Mouse (Mus musculus) gastrocnemius, postnatal 25 days (tissue): ENCODE measurements at regions not wholly inside any gene's neighbourhood (a gene's known extent, or its start where the extent isn't known, plus 50 kb on each side); places are given as distances from the start of the nearest gene placed in this dataset.
"Not testable (repeated sequence)": the region's sequence is repeated elsewhere in the genome, so short reads cannot be mapped to it uniquely, and the experiment has no call there.

ENCODE experiments used
- DNase-seq: peaks from one replicate; pipeline ENCODE4 v3.0.0; 2022

GRCm38 (mm10) chr3:58226447-58227321 lies 187.8 kb upstream of the Tsc22d2 start:
- DNase-seq, result no peak

GRCm38 (mm10) chr3:58227322-58227627 lies 187.2 kb upstream of the Tsc22d2 start:
- DNase-seq, result no peak

- no peak for DNase-seq
Observed at GRCm38 (mm10) chr3:58228189-58228588, 186.3 kb upstream of the Tsc22d2 start.

- DNase-seq, result no peak
Observed at GRCm38 (mm10) chr3:58231746-58232145, 182.8 kb upstream of the Tsc22d2 start.

GRCm38 (mm10) chr3:58233296-58233695 lies 181.2 kb upstream of the Tsc22d2 start:
- DNase-seq, result no peak

- DNase-seq, result no peak
Observed at GRCm38 (mm10) chr3:58234846-58235630, 179.5 kb upstream of the Tsc22d2 start.

DNA sequence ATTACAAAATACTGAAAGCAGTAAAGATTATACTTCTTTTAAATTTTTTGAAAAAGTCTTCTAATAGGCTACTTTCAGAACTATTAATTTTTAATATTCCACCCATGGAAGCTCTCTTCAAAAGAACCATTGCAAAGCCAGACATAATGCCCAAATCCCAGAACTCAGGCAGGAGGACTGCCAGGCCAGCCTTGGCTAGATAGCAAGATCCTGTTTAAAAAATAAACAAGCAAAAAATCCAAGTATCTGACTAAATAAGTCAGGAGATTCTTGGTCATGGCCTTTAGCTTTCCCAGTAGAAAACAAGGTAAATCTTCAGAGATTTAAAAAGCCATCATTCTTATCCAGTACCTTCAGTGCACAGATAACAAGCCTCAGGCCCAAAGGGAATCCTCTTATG lies 176.4 kb upstream of the Tsc22d2 start:
- DNase-seq, result no peak

GRCm38 (mm10) chr3:58240775-58241174 lies 173.7 kb upstream of the Tsc22d2 start:
- DNase-seq, result no peak

DNA sequence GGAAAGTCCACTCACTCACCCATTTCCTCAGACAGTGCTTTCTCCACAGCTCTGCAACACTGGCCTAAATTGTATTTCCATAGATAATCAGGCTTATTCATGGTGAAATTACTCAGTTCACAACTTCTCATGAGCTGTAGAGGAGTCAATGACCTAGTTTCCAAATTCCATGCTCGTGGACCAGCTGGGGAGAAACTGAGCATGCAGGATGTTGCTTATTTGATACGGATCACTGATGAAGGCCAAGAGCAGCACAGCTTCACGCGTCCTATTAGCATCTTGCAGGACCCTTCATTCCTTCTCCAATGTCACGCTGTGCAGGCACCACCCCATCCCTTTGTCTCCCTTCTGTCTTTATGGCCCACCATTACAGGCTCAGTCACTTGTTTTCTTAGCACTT lies 169.2 kb upstream of the Tsc22d2 start:
- no peak for DNase-seq

- DNase-seq, result no peak
Observed at GRCm38 (mm10) chr3:58247989-58248388, 166.5 kb upstream of the Tsc22d2 start.

DNA sequence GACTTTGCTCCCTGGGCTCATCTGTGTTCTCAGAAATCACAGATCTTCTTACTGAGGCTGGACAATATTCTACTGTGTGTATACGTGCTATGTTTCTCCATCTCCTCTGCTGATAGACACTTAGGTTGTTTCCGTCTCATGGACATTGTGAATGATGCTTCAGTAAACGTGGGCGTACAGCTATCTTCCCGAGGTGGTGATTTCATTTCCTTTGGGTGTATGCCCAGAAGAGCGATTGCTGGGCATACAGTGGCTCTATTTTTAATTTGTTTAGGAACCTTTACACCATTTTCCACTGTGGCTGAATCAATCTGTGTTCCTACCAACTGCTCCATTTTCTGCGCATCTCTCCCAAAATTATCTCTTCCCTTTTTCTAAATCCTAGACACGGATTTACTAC lies 160.6 kb upstream of the Tsc22d2 start:
- DNase-seq, result no peak

- DNase-seq, result no peak
Observed at GRCm38 (mm10) chr3:58267606-58268325, 146.7 kb upstream of the Tsc22d2 start.

GRCm38 (mm10) chr3:58271441-58271840 lies 143.1 kb upstream of the Tsc22d2 start:
- DNase-seq, result not testable (repeated sequence)

DNA sequence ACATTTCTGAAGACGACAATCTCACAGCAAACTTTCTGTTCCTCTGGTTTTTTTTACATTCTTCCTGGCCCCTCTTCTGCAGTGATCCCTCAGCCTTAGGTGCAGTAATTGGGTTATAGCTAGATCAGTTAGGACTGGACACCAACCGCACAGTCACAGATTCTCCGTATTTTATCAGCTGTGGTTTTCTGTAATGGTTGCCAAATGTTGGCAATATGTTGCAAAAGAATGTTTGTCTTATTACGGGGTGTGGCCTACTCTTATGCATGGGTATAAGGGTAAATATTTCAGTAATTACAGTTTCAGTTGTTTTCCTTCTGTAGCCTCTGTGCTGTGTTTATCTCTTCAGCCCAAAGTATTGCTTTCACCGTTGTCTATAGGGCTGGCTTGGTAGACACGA lies 133.2 kb upstream of the Tsc22d2 start:
- DNase-seq, result no peak

DNA sequence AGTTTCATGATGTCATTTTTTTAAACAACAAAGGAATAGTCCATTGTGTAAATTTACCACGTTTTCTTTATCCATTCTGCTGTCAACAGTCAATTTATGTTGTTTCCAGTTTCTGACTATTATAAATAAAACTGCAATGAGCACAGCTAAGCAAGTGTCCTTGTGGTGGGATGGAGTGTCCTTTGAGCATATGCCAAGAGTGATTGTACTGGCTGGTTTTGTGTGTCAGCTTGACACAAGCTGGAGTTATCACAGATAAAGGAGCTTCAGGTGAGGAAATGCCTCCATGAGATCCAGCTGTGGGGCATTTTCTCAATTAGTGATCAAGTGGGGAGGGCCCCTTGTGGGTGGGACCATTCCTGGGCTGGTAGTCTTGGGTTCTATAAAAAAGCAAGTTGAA lies 130.1 kb upstream of the Tsc22d2 start:
- not testable (repeated sequence) for DNase-seq

DNA sequence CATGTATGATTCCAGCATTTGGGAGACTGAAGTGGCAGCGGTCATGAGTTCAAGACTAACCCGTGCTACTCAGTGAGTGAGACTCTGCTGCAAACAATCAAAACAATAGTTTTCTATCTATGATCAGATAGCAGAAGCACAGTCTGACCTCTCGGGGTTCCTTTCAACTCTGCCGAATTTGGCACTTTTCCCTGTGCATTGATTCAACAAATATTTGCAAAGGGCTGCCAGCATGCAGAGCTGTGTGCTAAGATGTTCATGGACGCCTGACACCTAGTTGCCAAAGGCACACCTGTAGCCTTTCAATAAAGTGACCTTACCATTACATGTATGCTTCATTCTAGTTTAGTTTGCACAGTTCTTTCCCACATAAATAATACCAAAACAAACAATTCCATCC lies 118.7 kb upstream of the Tsc22d2 start:
- no peak for DNase-seq

DNA sequence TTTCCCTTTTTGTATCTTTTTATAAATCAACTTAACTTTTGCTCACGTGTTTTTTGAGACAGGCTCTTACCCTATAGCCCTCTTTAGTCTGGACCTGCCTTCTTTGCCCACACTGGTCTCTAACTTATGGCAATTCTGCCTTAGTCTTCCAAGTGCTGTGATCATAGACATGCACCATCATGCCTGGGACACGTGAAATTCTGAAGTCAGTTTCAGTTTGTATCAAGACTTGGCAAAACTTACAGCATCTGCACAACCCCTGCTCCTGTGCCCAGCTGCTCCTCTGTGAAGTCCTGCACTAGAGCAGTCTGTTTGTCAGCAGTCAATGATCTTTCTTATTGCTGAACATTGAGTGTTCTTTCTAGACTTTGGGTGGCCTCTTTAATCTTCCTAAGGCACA lies 114.3 kb upstream of the Tsc22d2 start:
- DNase-seq, result no peak

DNA sequence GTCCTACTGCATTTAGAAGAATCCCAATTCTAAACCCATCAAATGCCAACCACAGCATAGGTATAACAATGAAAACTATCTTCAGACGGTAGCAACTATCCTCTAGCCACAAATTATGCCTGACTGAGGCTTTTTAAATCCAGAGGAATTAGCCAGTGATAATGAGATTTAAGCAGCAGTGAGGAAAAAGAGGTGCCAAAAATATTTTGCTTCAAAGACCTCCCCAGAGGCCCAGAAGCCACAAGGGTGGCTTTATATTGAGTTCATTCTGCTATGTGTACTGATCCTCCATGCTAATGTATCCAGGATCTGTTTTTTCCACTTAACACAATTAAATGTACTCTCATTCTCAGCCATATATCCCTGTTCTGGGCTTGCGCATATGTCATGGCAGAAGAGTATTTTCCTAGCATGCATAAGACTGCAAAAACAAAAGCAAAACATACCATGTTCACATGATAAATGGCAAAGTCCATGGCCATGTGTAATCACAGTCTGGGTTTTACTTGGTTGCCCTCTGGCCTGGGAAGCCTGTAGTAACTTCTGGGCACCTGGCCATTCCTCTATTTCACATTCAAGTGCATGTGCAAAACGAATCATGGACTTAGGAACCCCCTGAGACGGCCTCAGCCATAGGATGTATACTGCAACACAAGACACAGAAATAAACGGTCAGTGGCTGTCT lies 113.6 kb upstream of the Tsc22d2 start:
- no peak for DNase-seq

- DNase-seq, result no peak
Observed at GRCm38 (mm10) chr3:58302322-58302721, 112.2 kb upstream of the Tsc22d2 start.

DNA sequence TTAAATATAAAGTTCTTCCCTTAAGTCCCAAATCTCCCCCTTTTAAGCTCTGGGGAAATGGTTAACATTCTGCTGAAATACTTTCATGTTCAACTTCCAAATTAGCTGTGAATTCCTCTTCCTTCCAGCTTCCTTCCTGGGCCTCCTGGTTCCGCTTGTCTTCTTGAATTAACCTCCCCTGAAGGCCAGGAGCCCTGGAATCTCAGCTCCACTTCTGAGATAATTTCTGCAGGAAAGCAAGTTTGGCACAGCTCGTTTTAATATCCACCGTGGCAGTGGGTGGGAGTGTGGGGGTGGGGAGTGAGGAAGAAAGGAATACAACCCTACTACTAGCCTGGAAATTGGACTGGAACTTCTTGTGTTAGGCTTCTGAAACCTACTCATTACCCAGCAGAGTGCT lies 110.8 kb upstream of the Tsc22d2 start:
- DNase-seq, result no peak

GRCm38 (mm10) chr3:58309601-58310000 lies 104.9 kb upstream of the Tsc22d2 start:
- no peak for DNase-seq

GRCm38 (mm10) chr3:58310390-58310789 lies 104.1 kb upstream of the Tsc22d2 start:
- DNase-seq, result no peak
